Mouse (Mus musculus) c-Kit-negative CD71-positive TER-119-positive erythroid progenitor cells, embryonic 14.5 days (primary cell): ENCODE measurements around the gene Frmd4a.

Experiments
- DNase-seq: peaks from one replicate; pipeline ENCODE4 v3.0.0-alpha.2; 2013; ENCODE audit warnings: low read depth, low spot score

The Frmd4a gene

GRCm38 (mm10) chr2:4137493-4137892 lies 120.0 kb downstream of the Frmd4a start:
- no peak for DNase-seq

- DNase-seq, result no peak
Measured at GRCm38 (mm10) chr2:4142221-4142950, 124.9 kb downstream of the Frmd4a start.

- no peak for DNase-seq
Measured at GRCm38 (mm10) chr2:4144424-4144823, 126.9 kb downstream of the Frmd4a start.

- DNase-seq, result no peak
Measured at GRCm38 (mm10) chr2:4152521-4153040, 135.1 kb downstream of the Frmd4a start.

GRCm38 (mm10) chr2:4153131-4153631 lies 135.7 kb downstream of the Frmd4a start:
- no peak for DNase-seq

GRCm38 (mm10) chr2:4154036-4154653 lies 136.6 kb downstream of the Frmd4a start:
- no peak for DNase-seq

GRCm38 (mm10) chr2:4154654-4155047 lies 137.1 kb downstream of the Frmd4a start:
- DNase-seq, result no peak

- DNase-seq, result no peak
Measured at GRCm38 (mm10) chr2:4155406-4155805, 137.9 kb downstream of the Frmd4a start.

- no peak for DNase-seq
Measured at GRCm38 (mm10) chr2:4156511-4156910, 139.0 kb downstream of the Frmd4a start.

- no peak for DNase-seq
Measured at GRCm38 (mm10) chr2:4157396-4157795, 139.9 kb downstream of the Frmd4a start.

GRCm38 (mm10) chr2:4159574-4160203 lies 142.2 kb downstream of the Frmd4a start:
- DNase-seq, result no peak

GRCm38 (mm10) chr2:4166191-4166590 lies 148.7 kb downstream of the Frmd4a start:
- DNase-seq, result no peak

GRCm38 (mm10) chr2:4167131-4167530 lies 149.6 kb downstream of the Frmd4a start:
- DNase-seq, result no peak

- DNase-seq, result no peak
Measured at GRCm38 (mm10) chr2:4169726-4170125, 152.2 kb downstream of the Frmd4a start.

GRCm38 (mm10) chr2:4170189-4170588 lies 152.7 kb downstream of the Frmd4a start:
- DNase-seq, result no peak

- DNase-seq, result no peak
Measured at GRCm38 (mm10) chr2:4184991-4185390, 167.5 kb downstream of the Frmd4a start.

GRCm38 (mm10) chr2:4187521-4187920 lies 170.0 kb downstream of the Frmd4a start:
- DNase-seq, result no peak

- DNase-seq, result no peak
Measured at GRCm38 (mm10) chr2:4188303-4188702, 170.8 kb downstream of the Frmd4a start.

- no peak for DNase-seq
Measured at GRCm38 (mm10) chr2:4190345-4190744, 172.8 kb downstream of the Frmd4a start.

GRCm38 (mm10) chr2:4190995-4191394 lies 173.5 kb downstream of the Frmd4a start:
- DNase-seq, result no peak

- no peak for DNase-seq
Measured at GRCm38 (mm10) chr2:4193206-4193605, 175.7 kb downstream of the Frmd4a start.

- no peak for DNase-seq
Measured at GRCm38 (mm10) chr2:4194324-4195014, 177.0 kb downstream of the Frmd4a start.
